Mouse (Mus musculus) heart, embryonic 13.5 days (tissue): ENCODE results near the gene Ampd3. TPM values are rescaled to one million over a fixed set of nuclear protein-coding genes. Genes with fewer than 3 reads are reported as not detected.

Experiments
- ATAC-seq: fragments of 200-750 bp; cut with Nextera tagmentation; 2 replicates; pipeline ENCODE4 v1.8.0; 2017; ENCODE audit warnings: moderate TSS enrichment; ENCODE audit not compliant: insufficient number of reproducible peaks, low FRiP score, low TSS enrichment; ENCODE audit errors: extremely low read depth
- H3K27ac ChIP-seq: fragments of 300-500 bp; sonication (generic); replicated peaks from 2 replicates; pipeline ENCODE4 v1.5.1; 2015; ENCODE audit warnings: moderate library complexity, mild to moderate bottlenecking, inconsistent platforms
- H3K27me3 ChIP-seq: fragments of 300-500 bp; sonication (generic); replicated peaks from 2 replicates; pipeline ENCODE4 v1.6.1; 2015; ENCODE audit warnings: mild to moderate bottlenecking, inconsistent platforms
- H3K36me3 ChIP-seq: fragments of 300-500 bp; sonication (generic); 2 replicates; pipeline ENCODE4 v1.6.1; 2015; ENCODE audit warnings: mild to moderate bottlenecking, inconsistent platforms
- H3K4me1 ChIP-seq: fragments of 300-500 bp; sonication (generic); 2 replicates; pipeline ENCODE4 v1.6.1; 2015; ENCODE audit warnings: inconsistent platforms
- H3K4me2 ChIP-seq: fragments of 300-500 bp; sonication (generic); 2 replicates; pipeline ENCODE4 v1.6.1; 2015; ENCODE audit warnings: inconsistent platforms, mild to moderate bottlenecking, moderate library complexity
- H3K4me3 ChIP-seq: fragments of 300-500 bp; sonication (generic); 2 replicates; pipeline ENCODE4 v1.5.1; 2015; ENCODE audit warnings: moderate library complexity, mild to moderate bottlenecking, inconsistent platforms
- H3K9ac ChIP-seq: fragments of 300-500 bp; sonication (generic); 2 replicates; pipeline ENCODE4 v1.6.1; 2015; ENCODE audit warnings: inconsistent platforms, mild to moderate bottlenecking, moderate library complexity
- H3K9me3 ChIP-seq: fragments of 300-500 bp; sonication (generic); 2 replicates; pipeline ENCODE4 v1.6.1; 2016; ENCODE audit warnings: inconsistent platforms
- WGBS: fragments of 180-500 bp; shearing (Covaris S2); methylation state at CpG from one replicate; pipeline ENCODE4 v1.1.7; 2015; ENCODE audit warnings: mixed read lengths; 5-methylcytosine and 5-hydroxymethylcytosine counted together
- polyA plus RNA-seq: library from polyadenylated mRNA; unstranded; fragments of >200 nt; fragmentation: Nextera tagmentation; extraction: Ambion mirVana; gene quantifications from 2 replicates; pipeline ENCODE4 v1.2.1, GENCODE M21; 2015

The Ampd3 gene
- polyA plus RNA-seq, result 5.1 and 6.0 TPM in 2 replicates

GRCm38 (mm10) chr7:110768001-110768400, at the start of gene Ampd3:
Gene Ampd3 (plus strand): TSS chr7:110768206.
- Histone ChIP-seq H3K27ac (peak within 1 kb of the TSS; percentile 39), H3K27me3 (peaks cover 25% of the 10 kb centered on the region), H3K9ac (peak within 1 kb of the TSS; percentile 90), H3K4me1 (peaks cover 46% of the 10 kb centered on the region), H3K9me3 (no peaks in the 10 kb centered on the region), H3K4me3 (peak within 1 kb of the TSS; percentile 72), H3K4me2 (peak within 1 kb of the TSS; percentile 98), H3K36me3 (no peaks in the 10 kb centered on the region)
- ATAC-seq, result no peak
- 16% methylated on average over 10 of the region's 16 CpGs for WGBS

- no peak overlapping the region for H3K9ac ChIP-seq
- WGBS, result 53% methylated on average over 6 of the region's 6 CpGs
- no peak overlapping the region for H3K27ac ChIP-seq
- no peak for ATAC-seq
- 0 out of 2 replicates have a peak, but pooled peaks cover 3% of the 10 kb centered on the region for H3K27me3 ChIP-seq
- H3K36me3 ChIP-seq, result no peaks in the 10 kb centered on the region
- H3K4me1 ChIP-seq, result peaks cover 7% of the 10 kb centered on the region
- no peak overlapping the region for H3K4me3 ChIP-seq
- no peaks in the 10 kb centered on the region for H3K9me3 ChIP-seq
- no peak overlapping the region for H3K4me2 ChIP-seq
These were observed 49.5 kb upstream of the Ampd3 start for GRCm38 (mm10) chr7:110718505-110718904.

- 60% methylated on average over 4 of the region's 4 CpGs for WGBS
- 0 out of 2 replicates have a peak, but pooled peaks cover 3% of the 10 kb centered on the region for H3K27me3 ChIP-seq
- H3K9ac ChIP-seq, result no peak overlapping the region
- no peak overlapping the region for H3K27ac ChIP-seq
- H3K4me3 ChIP-seq, result no peak overlapping the region
- no peak for ATAC-seq
- H3K4me2 ChIP-seq, result no peak overlapping the region
- no peaks in the 10 kb centered on the region for H3K36me3 ChIP-seq
- H3K9me3 ChIP-seq, result no peaks in the 10 kb centered on the region
- H3K4me1 ChIP-seq, result peaks cover 7% of the 10 kb centered on the region
These were observed 48.1 kb upstream of the Ampd3 start for GRCm38 (mm10) chr7:110719857-110720256.

GRCm38 (mm10) chr7:110722183-110722582, 45.8 kb upstream of the Ampd3 start:
- H3K9me3 ChIP-seq, result no peaks in the 10 kb centered on the region
- no peak overlapping the region for H3K4me3 ChIP-seq
- H3K9ac ChIP-seq, result no peak overlapping the region
- no peak overlapping the region for H3K4me2 ChIP-seq
- no peaks in the 10 kb centered on the region for H3K36me3 ChIP-seq
- no peaks in the 10 kb centered on the region for H3K27me3 ChIP-seq
- H3K27ac ChIP-seq, result no peak overlapping the region
- H3K4me1 ChIP-seq, result peaks cover 7% of the 10 kb centered on the region
- ATAC-seq, result no peak
- 71% methylated on average over 4 of the region's 4 CpGs for WGBS

GRCm38 (mm10) chr7:110727049-110727448, 41.0 kb upstream of the Ampd3 start:
- Histone ChIP-seq H3K27me3 (no peaks in the 10 kb centered on the region), H3K36me3 (no peaks in the 10 kb centered on the region), H3K4me3 (no peak overlapping the region), H3K9ac (no peak overlapping the region), H3K4me1 (no peaks in the 10 kb centered on the region), H3K27ac (no peak overlapping the region), H3K9me3 (no peaks in the 10 kb centered on the region), H3K4me2 (no peak overlapping the region)
- no peak for ATAC-seq
- WGBS, result 33% methylated on average over 2 of the region's 2 CpGs

- Histone ChIP-seq H3K27ac (no peak overlapping the region), H3K9me3 (no peaks in the 10 kb centered on the region), H3K36me3 (no peaks in the 10 kb centered on the region), H3K9ac (no peak overlapping the region), H3K4me3 (no peak overlapping the region), H3K4me2 (no peak overlapping the region), H3K27me3 (no peaks in the 10 kb centered on the region), H3K4me1 (no peaks in the 10 kb centered on the region)
- 48% methylated on average over 3 of the region's 3 CpGs for WGBS
- ATAC-seq, result no peak
These were observed 39.1 kb upstream of the Ampd3 start for GRCm38 (mm10) chr7:110728876-110729275.

GRCm38 (mm10) chr7:110729295-110729694, 38.7 kb upstream of the Ampd3 start:
- Histone ChIP-seq H3K9ac (no peak overlapping the region), H3K4me2 (no peak overlapping the region), H3K4me3 (no peak overlapping the region), H3K9me3 (no peaks in the 10 kb centered on the region), H3K36me3 (no peaks in the 10 kb centered on the region), H3K27ac (no peak overlapping the region), H3K27me3 (no peaks in the 10 kb centered on the region), H3K4me1 (no peaks in the 10 kb centered on the region)
- 76% methylated on average over 6 of the region's 6 CpGs for WGBS
- ATAC-seq, result no peak

GRCm38 (mm10) chr7:110731091-110731967, 36.7 kb upstream of the Ampd3 start:
- Histone ChIP-seq H3K27ac (no peak overlapping the region), H3K4me1 (no peaks in the 10 kb centered on the region), H3K4me2 (no peak overlapping the region), H3K27me3 (no peaks in the 10 kb centered on the region), H3K9me3 (peaks cover 5% of the 10 kb centered on the region; the same call in 1 of the 2 replicates), H3K4me3 (no peak overlapping the region), H3K9ac (no peak overlapping the region), H3K36me3 (no peaks in the 10 kb centered on the region)
- ATAC-seq, result no peak
- 62% methylated on average over 6 of the region's 6 CpGs for WGBS

GRCm38 (mm10) chr7:110732001-110732632, 35.9 kb upstream of the Ampd3 start:
- H3K9me3 ChIP-seq, result peaks cover 7% of the 10 kb centered on the region; the same call in 1 of the 2 replicates
- no peak overlapping the region for H3K27ac ChIP-seq
- H3K9ac ChIP-seq, result no peak overlapping the region
- no peak for ATAC-seq
- H3K4me1 ChIP-seq, result no peaks in the 10 kb centered on the region
- WGBS, result 75% methylated on average over 12 of the region's 12 CpGs
- H3K27me3 ChIP-seq, result no peaks in the 10 kb centered on the region
- H3K4me3 ChIP-seq, result no peak overlapping the region
- H3K36me3 ChIP-seq, result no peaks in the 10 kb centered on the region
- no peak overlapping the region for H3K4me2 ChIP-seq

- Histone ChIP-seq H3K4me2 (no peak overlapping the region), H3K4me3 (no peak overlapping the region), H3K36me3 (no peaks in the 10 kb centered on the region), H3K27ac (no peak overlapping the region), H3K4me1 (peaks cover 4% of the 10 kb centered on the region), H3K9me3 (peaks cover 7% of the 10 kb centered on the region; the same call in 1 of the 2 replicates), H3K27me3 (no peaks in the 10 kb centered on the region), H3K9ac (no peak overlapping the region)
- no peak for ATAC-seq
- 49% methylated on average over 2 of the region's 2 CpGs for WGBS
These were observed 31.1 kb upstream of the Ampd3 start for GRCm38 (mm10) chr7:110736914-110737313.

- 27% methylated on average over 5 of the region's 5 CpGs for WGBS
- Histone ChIP-seq H3K9ac (no peak overlapping the region), H3K4me3 (no peak overlapping the region), H3K4me1 (peaks cover 4% of the 10 kb centered on the region), H3K36me3 (no peaks in the 10 kb centered on the region), H3K27ac (no peak overlapping the region), H3K9me3 (peaks cover 7% of the 10 kb centered on the region; the same call in 1 of the 2 replicates), H3K4me2 (no peak overlapping the region), H3K27me3 (no peaks in the 10 kb centered on the region)
- ATAC-seq, result no peak
These were observed 28.2 kb upstream of the Ampd3 start for GRCm38 (mm10) chr7:110739764-110740163.
